Mouse (Mus musculus) neural tube, embryonic 11.5 days (tissue): Measurements from ENCODE around the gene Galnt6. TPM values are rescaled to one million over a fixed set of nuclear protein-coding genes. Genes with fewer than 3 reads are reported as not detected.

Experiments
- ATAC-seq: fragments of 200-750 bp; cut with Nextera tagmentation; 2 replicates; pipeline ENCODE4 v1.8.0; 2017; ENCODE audit warnings: moderate number of reproducible peaks, mild to moderate bottlenecking, moderate TSS enrichment, moderate library complexity; ENCODE audit not compliant: insufficient read depth, low FRiP score, low TSS enrichment
- DNase-seq: peaks from one replicate; pipeline ENCODE4 v3.0.0-alpha.2; 2015; ENCODE audit warnings: low spot score
- H3K27ac ChIP-seq: fragments of 300-500 bp; sonication (generic); 2 replicates; pipeline ENCODE4 v1.5.1; 2014; ENCODE audit warnings: low read depth, mild to moderate bottlenecking, low read length
- H3K27me3 ChIP-seq: fragments of 300-500 bp; sonication (generic); 2 replicates; pipeline ENCODE4 v1.6.1; 2014; ENCODE audit warnings: mild to moderate bottlenecking, low read length, mixed read lengths; ENCODE audit not compliant: control insufficient read depth, insufficient read depth
- H3K36me3 ChIP-seq: fragments of 300-500 bp; sonication (generic); 2 replicates; pipeline ENCODE4 v1.6.1; 2014; ENCODE audit warnings: mild to moderate bottlenecking, low read length, moderate library complexity, mixed read lengths; ENCODE audit not compliant: control insufficient read depth, insufficient read depth
- H3K4me1 ChIP-seq: fragments of 300-500 bp; sonication (generic); 2 replicates; pipeline ENCODE4 v1.6.1; 2014; ENCODE audit warnings: low read length, mixed read lengths; ENCODE audit not compliant: control insufficient read depth, insufficient read depth
- H3K4me2 ChIP-seq: fragments of 300-500 bp; sonication (generic); 2 replicates; pipeline ENCODE4 v1.6.1; 2014; ENCODE audit warnings: low read depth, mild to moderate bottlenecking, moderate library complexity
- H3K4me3 ChIP-seq: fragments of 300-500 bp; sonication (generic); 2 replicates; pipeline ENCODE4 v1.5.1; 2014; ENCODE audit warnings: low read depth, low read length
- H3K9ac ChIP-seq: fragments of 300-500 bp; sonication (generic); 2 replicates; pipeline ENCODE4 v1.6.1; 2014; ENCODE audit warnings: mild to moderate bottlenecking, low read length
- H3K9me3 ChIP-seq: fragments of 300-500 bp; sonication (generic); 2 replicates; pipeline ENCODE4 v1.6.1; 2016; ENCODE audit warnings: low read length; ENCODE audit not compliant: control insufficient read depth
- WGBS: fragments of 180-500 bp; shearing (Covaris S2); extraction: QIAGEN DNeasy Blood & Tissue Kit; methylation state at CpG from one replicate; pipeline ENCODE4 v1.1.7; 2014; 5-methylcytosine and 5-hydroxymethylcytosine counted together
- polyA plus RNA-seq: library from polyadenylated mRNA; unstranded; fragments of >200 nt; fragmentation: Nextera tagmentation; extraction: Ambion mirVana; gene quantifications from 2 replicates; pipeline ENCODE4 v1.2.1, GENCODE M21; 2014

The Galnt6 gene
- polyA plus RNA-seq, 1 experiment from 2014 or later = 0.11 TPM

- Histone ChIP-seq H3K36me3 (no peaks in the 10 kb centered on the region), H3K9me3 (no peaks in the 10 kb centered on the region), H3K4me2 (no peak overlapping the region), H3K4me3 (no peak overlapping the region), H3K9ac (no peak overlapping the region), H3K4me1 (no peaks in the 10 kb centered on the region), H3K27ac (no peak overlapping the region), H3K27me3 (no peaks in the 10 kb centered on the region)
- ATAC-seq (no peak), DNase-seq (no peak)
- WGBS = 83% methylated on average over 14 of the region's 14 CpGs
These were observed 50.2 kb downstream of the Galnt6 start for GRCm38 (mm10) chr15:100679005-100679404.

GRCm38 (mm10) chr15:100678581-100678980 lies 50.6 kb downstream of the Galnt6 start:
- no peak overlapping the region for H3K9ac ChIP-seq
- no peaks in the 10 kb centered on the region for H3K9me3 ChIP-seq
- H3K36me3 ChIP-seq = no peaks in the 10 kb centered on the region
- no peaks in the 10 kb centered on the region for H3K27me3 ChIP-seq
- no peak overlapping the region for H3K4me3 ChIP-seq
- DNase-seq (no peak), ATAC-seq (no peak)
- 83% methylated on average over 12 of the region's 12 CpGs for WGBS
- H3K4me2 ChIP-seq = no peak overlapping the region
- H3K4me1 ChIP-seq = no peaks in the 10 kb centered on the region
- no peak overlapping the region for H3K27ac ChIP-seq

GRCm38 (mm10) chr15:100677675-100678074 lies 51.5 kb downstream of the Galnt6 start:
- Histone ChIP-seq H3K4me2 (no peak overlapping the region), H3K27me3 (no peaks in the 10 kb centered on the region), H3K9me3 (no peaks in the 10 kb centered on the region), H3K27ac (no peak overlapping the region), H3K36me3 (no peaks in the 10 kb centered on the region), H3K9ac (no peak overlapping the region), H3K4me1 (no peaks in the 10 kb centered on the region), H3K4me3 (no peak overlapping the region)
- 89% methylated on average over 8 of the region's 8 CpGs for WGBS
- DNase-seq (no peak), ATAC-seq (no peak)

- H3K4me3 ChIP-seq = no peak overlapping the region
- no peak for ATAC-seq
- H3K36me3 ChIP-seq = no peaks in the 10 kb centered on the region
- no peaks in the 10 kb centered on the region for H3K9me3 ChIP-seq
- no peak for DNase-seq
- H3K9ac ChIP-seq = no peak overlapping the region
- 83% methylated on average over 1 of the region's 1 CpGs for WGBS
- no peaks in the 10 kb centered on the region for H3K4me1 ChIP-seq
- H3K4me2 ChIP-seq = no peak overlapping the region
- no peak overlapping the region for H3K27ac ChIP-seq
- no peaks in the 10 kb centered on the region for H3K27me3 ChIP-seq
These were observed 52.7 kb downstream of the Galnt6 start for GRCm38 (mm10) chr15:100676521-100676920.

GRCm38 (mm10) chr15:100675486-100675885 lies 53.7 kb downstream of the Galnt6 start:
- ATAC-seq (no peak), DNase-seq (no peak)
- WGBS = 69% methylated on average over 3 of the region's 3 CpGs
- no peak overlapping the region for H3K9ac ChIP-seq
- no peak overlapping the region for H3K4me2 ChIP-seq
- H3K27me3 ChIP-seq = no peaks in the 10 kb centered on the region
- H3K4me3 ChIP-seq = no peak overlapping the region
- H3K27ac ChIP-seq = no peak overlapping the region
- no peaks in the 10 kb centered on the region for H3K36me3 ChIP-seq
- H3K4me1 ChIP-seq = no peaks in the 10 kb centered on the region
- H3K9me3 ChIP-seq = no peaks in the 10 kb centered on the region

GRCm38 (mm10) chr15:100674566-100674965 lies 54.6 kb downstream of the Galnt6 start:
- no peaks in the 10 kb centered on the region for H3K36me3 ChIP-seq
- no peak overlapping the region for H3K9ac ChIP-seq
- H3K27me3 ChIP-seq = no peaks in the 10 kb centered on the region
- H3K4me3 ChIP-seq = no peak overlapping the region
- H3K27ac ChIP-seq = no peak overlapping the region
- no peaks in the 10 kb centered on the region for H3K4me1 ChIP-seq
- H3K4me2 ChIP-seq = no peak overlapping the region
- 86% methylated on average over 10 of the region's 10 CpGs for WGBS
- DNase-seq (no peak), ATAC-seq (no peak)
- H3K9me3 ChIP-seq = no peaks in the 10 kb centered on the region

- ATAC-seq (no peak), DNase-seq (no peak)
- no peaks in the 10 kb centered on the region for H3K9me3 ChIP-seq
- 48% methylated on average over 11 of the region's 12 CpGs for WGBS
- no peaks in the 10 kb centered on the region for H3K4me1 ChIP-seq
- H3K27ac ChIP-seq = no peak overlapping the region
- no peak overlapping the region for H3K4me2 ChIP-seq
- H3K27me3 ChIP-seq = no peaks in the 10 kb centered on the region
- H3K9ac ChIP-seq = no peak overlapping the region
- no peak overlapping the region for H3K4me3 ChIP-seq
- no peaks in the 10 kb centered on the region for H3K36me3 ChIP-seq
These were observed 55.4 kb downstream of the Galnt6 start for GRCm38 (mm10) chr15:100673585-100674391.

- no peak overlapping the region for H3K4me2 ChIP-seq
- H3K4me1 ChIP-seq = 0 out of 2 replicates have a peak, but pooled peaks cover 3% of the 10 kb centered on the region
- H3K9me3 ChIP-seq = no peaks in the 10 kb centered on the region
- ATAC-seq = no peak
- H3K9ac ChIP-seq = no peak overlapping the region
- no peak overlapping the region for H3K27ac ChIP-seq
- WGBS = 69% methylated on average over 5 of the region's 5 CpGs
- no peak for DNase-seq
- H3K36me3 ChIP-seq = no peaks in the 10 kb centered on the region
- no peak overlapping the region for H3K4me3 ChIP-seq
- no peaks in the 10 kb centered on the region for H3K27me3 ChIP-seq
These were observed 58.3 kb downstream of the Galnt6 start for GRCm38 (mm10) chr15:100670833-100671232.

- no peaks in the 10 kb centered on the region for H3K36me3 ChIP-seq
- 0 out of 2 replicates have a peak, but pooled peaks cover 3% of the 10 kb centered on the region for H3K4me1 ChIP-seq
- 74% methylated on average over 8 of the region's 8 CpGs for WGBS
- H3K9ac ChIP-seq = no peak overlapping the region
- no peak for ATAC-seq
- H3K9me3 ChIP-seq = no peaks in the 10 kb centered on the region
- no peak for DNase-seq
- H3K27ac ChIP-seq = no peak overlapping the region
- H3K4me3 ChIP-seq = no peak overlapping the region
- no peaks in the 10 kb centered on the region for H3K27me3 ChIP-seq
- no peak overlapping the region for H3K4me2 ChIP-seq
These were observed 59.2 kb downstream of the Galnt6 start for GRCm38 (mm10) chr15:100670004-100670403.
